Mouse (Mus musculus) neural tube, embryonic 10.5 days (tissue): ENCODE results near the gene Slc38a4.
A peak's percentile ranks its signal among the peaks of the same experiment; 100 is the strongest.

Experiments used
- DNase-seq: peaks from one replicate; pipeline ENCODE4 v3.0.0-alpha.2; 2017; ENCODE audit warnings: low spot score; ENCODE audit errors: extremely low spot score

Slc38a4 gene

DNA sequence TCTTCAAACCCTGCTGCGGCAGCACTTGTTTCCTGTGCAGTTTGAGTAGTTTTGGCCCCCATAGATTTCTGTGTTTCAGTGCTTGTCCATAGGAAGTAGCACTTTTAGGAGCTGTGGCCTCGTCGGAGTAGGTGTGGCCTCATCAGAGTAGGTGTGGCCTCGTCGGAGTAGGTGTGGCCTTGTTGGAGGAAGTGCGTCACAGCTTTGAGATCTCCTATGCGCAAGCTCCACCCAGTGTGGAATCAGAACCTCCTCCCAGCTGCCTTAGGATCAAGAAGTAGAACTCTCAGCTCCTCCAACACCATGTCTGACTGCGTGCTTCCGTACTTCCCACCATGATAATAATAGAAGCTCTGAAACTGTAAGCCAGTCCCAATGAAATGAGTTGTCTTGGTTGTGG, 83.8 kb downstream of the Slc38a4 start:
- no peak for DNase-seq

DNA sequence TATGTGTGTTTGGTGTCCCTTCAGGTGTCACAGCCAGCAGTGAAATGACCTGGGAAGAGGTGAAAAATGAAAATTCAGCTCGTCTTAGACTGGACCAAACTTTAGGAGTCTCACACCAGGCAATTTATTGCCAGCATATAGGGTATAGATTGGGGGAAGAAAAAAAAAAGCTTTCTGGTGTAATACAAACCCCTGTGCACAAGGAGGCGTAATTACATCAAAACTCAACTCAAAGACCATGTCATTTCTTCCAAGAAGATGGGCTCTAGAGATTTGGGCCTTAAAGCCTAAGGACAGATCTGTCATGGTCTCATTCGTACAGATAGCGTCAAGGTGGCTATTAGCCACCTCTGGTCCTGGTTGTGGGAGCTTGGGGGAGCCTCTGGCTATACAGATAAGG, 86.0 kb downstream of the Slc38a4 start:
- no peak for DNase-seq

DNA sequence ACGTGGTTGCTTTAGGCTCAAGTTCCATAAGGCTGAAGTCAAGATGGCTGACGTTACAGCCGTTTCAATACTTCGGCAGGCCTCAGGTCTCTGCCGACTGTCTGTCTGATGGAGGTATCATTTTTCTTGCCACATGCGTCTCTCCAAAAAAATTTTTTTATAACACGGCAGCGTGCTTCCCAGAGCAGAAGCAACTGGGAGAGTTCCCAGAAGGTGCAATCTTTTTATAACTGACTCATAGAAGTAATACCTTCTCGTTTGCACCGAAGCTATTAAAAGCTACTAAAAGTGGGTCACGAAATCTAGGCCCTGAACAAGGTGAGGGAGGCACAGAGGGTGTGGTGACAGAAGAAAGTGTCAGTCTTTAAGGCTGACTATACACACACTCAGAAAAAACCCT, 87.0 kb downstream of the Slc38a4 start:
- DNase-seq = no peak

DNA sequence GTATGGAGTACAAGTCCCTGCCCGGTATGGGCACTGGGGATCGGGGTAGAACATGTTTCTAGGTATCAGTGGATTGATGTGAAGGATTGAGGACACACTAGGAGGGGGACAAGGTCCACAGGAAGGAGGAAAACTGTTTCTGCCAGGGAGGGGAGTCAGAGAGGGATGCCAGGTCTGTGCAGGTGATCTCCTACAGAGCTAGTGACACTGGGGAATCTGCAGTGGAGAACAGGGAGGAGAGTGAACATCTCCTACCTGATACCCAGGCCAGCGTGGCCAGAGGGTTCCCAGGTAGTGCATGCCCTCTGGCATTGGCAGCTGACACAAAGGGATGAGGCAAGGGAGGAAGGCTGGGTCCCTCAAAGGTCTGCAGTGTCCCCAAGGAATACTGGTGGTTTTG, 89.4 kb downstream of the Slc38a4 start:
- DNase-seq = no peak

DNA sequence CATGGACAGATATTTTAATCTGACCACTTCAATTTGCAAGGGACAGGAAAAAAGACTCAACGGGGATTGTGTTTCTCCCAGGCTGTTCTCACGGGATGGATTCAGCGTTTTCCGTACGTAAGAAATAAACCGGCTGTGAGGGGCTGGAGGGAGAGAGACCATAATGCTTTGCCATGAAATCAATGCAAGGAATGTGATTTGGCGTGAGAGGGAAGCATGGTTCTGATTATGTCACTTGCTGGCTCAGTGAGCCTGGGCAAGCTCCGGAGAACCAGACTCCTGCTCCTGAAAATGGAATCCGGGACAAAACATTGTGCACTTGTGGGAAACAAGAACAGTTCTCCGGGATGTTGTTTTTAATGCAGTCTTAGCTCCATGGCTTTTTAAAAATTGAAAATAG, 92.0 kb downstream of the Slc38a4 start:
- DNase-seq = no peak

DNA sequence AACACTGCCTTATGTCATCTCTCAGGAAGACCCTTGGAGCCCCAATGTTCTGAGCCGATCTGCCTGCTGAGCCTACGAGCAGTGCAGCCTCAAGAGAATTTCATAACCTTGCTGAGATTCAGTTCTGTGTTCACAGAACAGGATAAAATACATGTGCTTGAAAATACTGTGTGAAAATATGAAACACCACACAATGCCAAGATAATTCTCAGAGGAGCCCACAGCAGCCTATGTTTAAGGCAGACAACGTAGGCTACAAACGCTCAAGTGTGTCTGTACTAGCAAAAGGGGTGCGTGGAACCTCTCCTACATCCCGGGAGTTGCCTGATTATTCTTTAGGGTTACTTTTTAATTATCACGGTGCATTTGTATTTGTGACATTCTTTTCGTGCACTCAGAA, 92.4 kb downstream of the Slc38a4 start:
- DNase-seq = no peak

DNA sequence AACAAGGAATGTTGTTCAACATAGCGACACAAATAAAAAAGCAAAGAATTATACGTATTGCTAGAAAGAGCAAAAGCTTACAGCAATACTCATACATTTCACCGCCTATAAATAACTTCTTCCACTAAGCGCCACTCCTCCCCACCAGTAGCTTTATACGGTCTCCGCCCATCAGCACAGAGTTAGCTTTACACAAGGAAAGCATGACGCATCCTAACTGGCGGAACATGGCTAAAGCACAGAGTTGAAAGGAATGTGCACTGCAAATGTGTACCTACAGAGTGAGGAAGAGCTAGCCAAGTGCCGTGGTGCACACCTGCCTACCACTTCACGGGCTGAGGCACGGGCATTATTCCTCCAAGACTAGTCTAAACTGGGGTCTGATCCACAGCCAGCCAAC, 95.4 kb downstream of the Slc38a4 start:
- no peak for DNase-seq

DNA sequence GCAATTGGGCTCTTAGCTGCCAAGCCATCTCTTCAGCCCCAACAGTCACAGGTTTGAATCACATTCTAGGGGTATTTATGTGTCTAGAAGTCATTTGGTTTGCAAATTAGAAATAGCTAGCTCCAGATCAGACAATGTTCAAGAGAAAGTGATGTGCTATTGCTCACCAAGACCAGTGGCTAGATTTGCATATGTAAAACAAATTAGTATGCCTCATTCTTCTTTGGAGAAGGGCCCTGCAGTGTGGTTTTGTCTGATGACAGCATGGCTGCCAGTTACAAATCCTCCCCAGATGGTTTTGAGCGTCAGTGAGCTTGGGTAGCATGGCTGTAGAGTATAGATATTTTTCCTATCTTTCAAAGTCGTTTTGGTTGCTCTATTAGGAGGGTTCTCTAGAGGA, 96.5 kb downstream of the Slc38a4 start:
- DNase-seq = no peak

DNA sequence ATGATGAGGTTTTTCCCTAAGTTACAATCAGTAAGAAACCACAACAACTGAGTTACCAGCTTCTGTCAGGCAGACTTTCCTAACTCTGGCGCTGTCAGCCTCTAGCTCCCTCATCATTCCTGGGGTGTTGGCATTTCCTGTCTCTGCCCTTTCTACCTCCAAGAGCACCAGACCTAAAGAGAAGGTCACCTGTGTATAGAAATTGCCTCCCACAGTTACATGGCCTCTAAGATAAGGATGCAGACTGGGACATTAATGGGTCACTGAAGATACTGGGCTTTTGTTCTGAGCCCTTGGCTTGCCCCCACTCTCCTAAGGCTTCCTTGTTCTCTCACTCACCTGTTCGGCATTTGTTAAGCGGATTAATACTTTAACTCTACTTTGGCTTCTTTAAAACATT, 99.1 kb downstream of the Slc38a4 start:
- DNase-seq = no peak

DNA sequence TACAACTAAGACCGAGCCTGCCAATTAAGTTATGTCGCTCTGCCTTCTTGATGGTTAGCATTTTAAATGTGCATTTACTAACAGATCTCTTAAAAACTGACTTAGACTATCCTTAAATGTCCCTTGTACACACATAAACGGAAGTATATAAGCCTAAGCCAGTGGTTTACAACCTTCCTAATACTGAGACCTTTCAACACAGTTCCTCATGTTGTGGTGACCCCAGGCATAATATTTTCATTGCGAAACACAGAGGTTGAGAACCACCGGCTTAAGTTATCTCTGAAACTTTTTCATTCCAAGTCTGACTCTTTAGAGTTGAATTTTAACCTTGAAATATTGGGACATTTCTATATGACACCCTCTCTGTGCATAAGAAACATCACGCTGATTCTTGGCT, 101.4 kb downstream of the Slc38a4 start:
- no peak for DNase-seq

DNA sequence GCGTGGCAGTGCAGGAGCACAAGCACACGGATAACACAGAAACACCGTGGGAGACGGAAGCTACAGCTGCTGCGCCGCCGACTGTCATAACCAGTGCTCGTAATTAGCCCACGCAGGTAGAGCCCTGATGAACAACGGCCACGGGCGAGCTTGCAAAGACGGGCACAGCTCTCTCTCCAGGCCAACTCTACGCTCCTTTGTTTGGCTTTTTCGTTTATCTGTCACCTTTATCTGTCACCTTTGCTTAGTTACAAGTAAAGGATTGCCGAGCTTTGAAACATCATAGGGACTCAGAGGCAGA, 101.9 kb downstream of the Slc38a4 start:
- DNase-seq = no peak

DNA sequence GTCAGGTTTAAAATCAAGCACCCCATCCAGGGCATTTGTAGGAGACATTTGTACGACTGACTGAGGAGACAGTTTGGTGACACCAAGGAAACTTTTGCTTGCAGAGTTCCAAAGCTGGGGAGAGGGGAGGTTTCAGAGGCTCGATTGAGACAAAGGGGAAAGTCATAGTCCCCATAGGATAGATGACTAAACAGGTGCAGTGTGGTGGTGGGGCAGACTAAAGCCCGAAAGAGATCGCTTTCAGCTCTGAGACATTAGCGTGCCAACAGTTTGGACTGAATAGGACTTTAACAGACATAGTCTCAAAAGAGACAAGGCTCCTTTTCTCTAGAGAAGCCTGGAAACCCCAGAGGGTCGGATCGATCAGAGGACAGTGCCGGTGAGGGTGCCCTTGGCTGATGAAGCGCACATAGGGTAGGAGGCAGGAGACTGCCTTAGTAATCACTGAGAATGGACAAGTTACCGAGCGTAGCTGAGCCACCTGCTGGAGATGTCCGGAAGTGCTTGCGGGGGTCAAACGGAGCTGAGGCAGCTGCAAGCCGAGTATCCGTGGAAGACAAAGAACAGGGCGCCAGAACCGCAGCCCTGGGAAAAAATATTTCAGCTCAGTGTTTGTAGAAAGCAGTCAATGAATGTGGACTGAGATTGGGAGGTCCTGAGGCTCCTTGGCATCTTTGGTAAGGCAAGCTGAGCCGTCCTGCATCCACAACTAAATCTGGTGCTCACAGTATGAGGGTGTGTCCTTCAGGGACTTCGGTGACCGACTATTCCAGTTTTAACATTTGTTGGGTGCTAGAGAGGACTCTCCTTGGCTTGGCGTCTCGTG, 102.4 kb downstream of the Slc38a4 start:
- DNase-seq = peak; percentile 88

DNA sequence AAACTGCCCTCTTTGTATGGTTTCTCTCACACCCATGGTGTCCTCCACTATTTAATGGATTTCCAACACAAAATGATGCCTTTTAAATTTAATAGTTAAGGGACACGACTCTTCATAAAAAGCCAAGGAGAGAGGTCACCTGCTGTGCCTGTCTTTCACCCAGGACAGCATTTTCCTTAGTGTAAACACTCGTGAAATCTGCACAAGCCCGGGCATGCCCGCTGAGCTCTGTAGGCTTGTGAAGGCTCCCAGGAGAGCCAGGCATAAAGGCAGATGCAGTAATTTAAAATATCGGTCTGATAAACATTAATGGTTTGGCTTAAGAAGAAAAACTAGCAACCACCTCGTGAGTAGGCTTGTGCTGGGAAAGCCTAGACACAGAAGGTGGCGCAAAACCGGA, 103.3 kb downstream of the Slc38a4 start:
- no peak for DNase-seq

DNA sequence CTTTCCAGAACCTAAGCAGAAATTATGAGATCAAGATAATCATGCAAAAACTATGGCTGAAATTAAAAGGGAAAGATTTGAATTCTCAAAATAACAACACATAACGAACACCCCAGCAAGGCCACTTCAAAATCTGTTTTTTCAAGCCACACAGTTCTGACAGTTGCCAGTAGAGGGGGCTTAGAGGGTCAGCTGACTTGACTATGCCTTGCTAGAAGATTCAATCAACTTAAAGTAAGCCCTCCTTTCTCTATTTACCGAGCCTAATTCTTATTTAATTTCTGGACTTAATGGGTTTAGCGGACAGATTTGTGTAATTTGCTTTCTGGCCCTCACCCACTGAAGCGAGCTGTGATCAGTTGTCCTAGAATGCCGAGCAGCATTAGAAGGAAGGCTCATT, 104.0 kb downstream of the Slc38a4 start:
- DNase-seq = no peak

DNA sequence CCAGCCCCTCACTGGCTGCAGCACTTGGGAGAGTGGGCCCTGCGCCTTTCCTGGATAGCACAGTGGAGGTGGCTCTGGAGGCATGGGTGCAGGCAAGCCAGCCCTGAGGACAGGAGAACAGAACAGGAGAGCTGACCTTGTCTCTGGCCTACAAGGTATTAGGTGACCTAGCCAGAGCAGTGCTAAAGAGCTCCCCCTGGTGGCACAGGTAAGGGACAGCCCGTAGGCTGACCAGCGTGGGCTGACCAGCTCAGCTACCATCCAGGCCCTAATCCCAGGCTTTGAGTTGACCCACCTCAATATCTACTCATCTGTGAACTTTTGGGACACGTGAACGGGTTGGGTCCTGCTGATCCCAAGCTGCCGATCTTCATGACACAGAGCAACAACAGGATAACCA, 107.3 kb downstream of the Slc38a4 start:
- DNase-seq = no peak
